Mouse (Mus musculus) heart, postnatal 25 days (tissue): ENCODE data around the gene Msi2. TPM values are rescaled to one million over a fixed set of nuclear protein-coding genes. Genes with fewer than 3 reads are reported as not detected.
A peak's percentile ranks its signal among the peaks of the same experiment; 100 is the strongest.

Source experiments
- DNase-seq: peaks from one replicate; pipeline ENCODE4 v3.0.0; 2022; ENCODE audit warnings: low spot score
- intact Hi-C: fragments of 180-260 bp; cut with DNase I; formaldehyde crosslinking; loops from one replicate; pipeline ENCODE4 v1.15.1; 2025
- total RNA-seq, 2 experiments: library from RNA; stranded (reverse); gene quantifications; 2 replicates each; pipeline ENCODE4 v1.2.3; 2021

Msi2 gene
- total RNA-seq, 2 experiments from 2014 or later: 191 to 211 TPM

GRCm38 (mm10) chr11:88447350-88447749, 271.0 kb downstream of the Msi2 start:
- intact Hi-C loops: no loop called here
- no peak for DNase-seq

DNA sequence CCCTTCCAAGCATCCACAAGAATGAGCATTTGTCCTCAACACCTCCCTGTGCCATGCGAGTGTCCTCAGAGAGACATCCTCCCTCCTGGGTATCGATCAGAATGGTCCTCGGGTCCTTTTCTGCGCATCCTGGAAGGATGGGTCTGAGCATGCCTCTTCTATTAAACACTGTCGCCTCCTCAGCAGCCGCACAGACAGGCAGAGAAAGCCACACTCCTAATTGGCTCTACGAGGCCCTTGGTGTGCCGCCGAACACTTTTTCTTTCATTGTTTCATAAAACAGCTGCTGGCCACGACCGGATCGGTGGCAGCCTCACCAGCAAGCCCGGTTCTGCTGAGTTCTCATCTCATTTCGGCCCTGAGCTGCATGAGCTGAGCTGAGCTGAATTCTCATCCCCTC, 274.4 kb downstream of the Msi2 start:
- no peak for DNase-seq
- intact Hi-C loops: no loop called here

- DNase-seq: no peak
- intact Hi-C loops: no loop called here
Measured at GRCm38 (mm10) chr11:88443291-88443690, 275.0 kb downstream of the Msi2 start.

DNA sequence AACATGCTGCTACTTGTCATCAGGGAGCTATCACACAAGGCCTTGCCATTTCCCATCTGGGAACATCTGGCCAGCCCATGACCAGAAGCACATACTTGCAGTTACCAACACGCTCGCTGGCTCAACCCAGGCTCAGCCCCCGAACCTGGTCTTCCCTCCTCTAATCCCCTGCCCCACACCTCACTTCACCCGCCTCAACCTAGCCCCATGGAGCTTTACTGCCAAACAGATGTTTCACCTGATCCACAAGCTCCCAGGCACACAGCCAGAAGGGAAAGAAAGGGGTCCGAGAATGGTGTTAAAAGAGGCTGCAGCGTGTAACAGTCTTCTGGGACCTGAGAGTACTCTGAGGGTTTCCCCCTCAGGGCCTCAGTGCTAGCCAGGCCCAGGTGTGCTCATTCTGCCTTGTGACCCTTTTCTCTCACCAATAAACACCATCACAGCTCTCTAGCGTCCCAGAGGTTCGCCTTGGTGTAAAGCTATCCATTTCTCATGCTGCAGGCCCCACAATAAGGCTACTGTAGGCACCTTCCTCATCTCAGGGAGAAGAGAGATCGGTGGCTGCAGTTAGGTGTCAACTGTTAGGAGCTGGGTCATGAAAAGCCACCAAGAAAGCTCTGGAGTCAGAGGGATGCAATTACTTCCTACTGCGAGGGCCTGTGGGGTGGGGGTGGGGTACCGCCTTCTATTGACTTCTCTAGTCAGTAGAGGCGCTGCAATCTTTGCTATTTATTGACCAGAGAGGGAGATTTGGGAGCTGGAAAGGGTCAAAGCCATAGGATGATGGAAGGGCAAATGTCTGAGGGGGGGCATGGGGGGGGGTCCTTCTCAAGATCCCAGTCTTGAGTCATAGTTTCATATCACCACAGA, 276.2 kb downstream of the Msi2 start:
- no peak for DNase-seq
- intact Hi-C loops: no loop called here

GRCm38 (mm10) chr11:88438659-88439058, 279.7 kb downstream of the Msi2 start:
- DNase-seq: no peak
- intact Hi-C loops: no loop called here

- DNase-seq: no peak
- intact Hi-C loops: no loop called here
Measured at GRCm38 (mm10) chr11:88436596-88436995, 281.7 kb downstream of the Msi2 start.

DNA sequence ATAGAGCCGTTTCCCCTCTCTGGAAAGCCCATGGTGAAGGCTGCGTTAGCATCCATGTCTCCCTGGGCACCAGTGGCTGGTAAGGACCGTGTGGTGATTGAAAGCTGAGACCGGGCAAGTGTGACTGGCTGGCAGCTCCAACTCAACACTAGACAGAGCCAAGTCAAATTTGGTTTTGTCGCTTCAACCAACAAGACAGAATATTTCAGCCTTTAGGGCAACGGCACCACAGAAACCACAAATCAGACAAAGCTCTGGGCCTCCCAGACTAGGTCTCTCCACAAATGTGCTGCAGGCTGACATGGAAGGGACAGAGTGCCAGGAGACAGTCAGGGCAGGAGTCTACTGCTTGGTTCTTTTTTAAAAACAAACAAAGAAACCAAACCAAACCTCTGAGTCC, 282.8 kb downstream of the Msi2 start:
- intact Hi-C loops: no loop called here
- DNase-seq: no peak

- intact Hi-C loops: no loop called here
- no peak for DNase-seq
Measured at GRCm38 (mm10) chr11:88431363-88432269, 286.7 kb downstream of the Msi2 start.

GRCm38 (mm10) chr11:88430292-88430691, 288.0 kb downstream of the Msi2 start:
- intact Hi-C loops: no loop called here
- no peak for DNase-seq

GRCm38 (mm10) chr11:88429680-88430079, 288.6 kb downstream of the Msi2 start:
- intact Hi-C loops: loop anchor here (5.0 kb wide), 1 partner anchor 303 kb away; no protein-coding TSS in a partner anchor

DNA sequence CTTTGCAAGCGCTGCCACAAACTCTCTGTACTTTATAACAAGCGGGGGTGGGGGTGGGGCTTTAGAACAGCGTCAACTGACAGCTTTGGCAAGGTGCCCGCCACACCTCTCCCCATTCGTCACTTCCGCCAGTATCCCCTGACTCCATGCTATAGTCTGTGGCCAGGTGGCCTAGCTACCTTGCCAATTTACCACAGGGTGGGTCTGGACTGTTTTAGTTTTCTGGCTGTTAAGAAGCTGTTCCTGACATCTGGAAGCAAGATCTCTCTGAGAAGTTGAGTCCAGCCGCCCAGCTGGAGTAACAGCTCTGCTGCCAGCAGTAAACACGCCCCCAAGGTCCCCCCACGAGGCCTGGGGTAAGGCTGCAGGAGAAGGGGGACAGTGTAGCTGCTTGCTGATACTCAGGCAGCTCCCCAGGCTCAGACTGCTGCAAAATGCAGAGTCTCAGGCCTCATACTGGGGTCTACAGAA, 292.6 kb downstream of the Msi2 start:
- peak; percentile 35 for DNase-seq
- intact Hi-C loops: loop anchor here (5.0 kb wide), 1 partner anchor 307 kb away; no protein-coding TSS in a partner anchor

More at GRCm38 (mm10) chr11:88429680-88430079, 288.6 kb downstream of the Msi2 start:
- DNase-seq: no peak

DNA sequence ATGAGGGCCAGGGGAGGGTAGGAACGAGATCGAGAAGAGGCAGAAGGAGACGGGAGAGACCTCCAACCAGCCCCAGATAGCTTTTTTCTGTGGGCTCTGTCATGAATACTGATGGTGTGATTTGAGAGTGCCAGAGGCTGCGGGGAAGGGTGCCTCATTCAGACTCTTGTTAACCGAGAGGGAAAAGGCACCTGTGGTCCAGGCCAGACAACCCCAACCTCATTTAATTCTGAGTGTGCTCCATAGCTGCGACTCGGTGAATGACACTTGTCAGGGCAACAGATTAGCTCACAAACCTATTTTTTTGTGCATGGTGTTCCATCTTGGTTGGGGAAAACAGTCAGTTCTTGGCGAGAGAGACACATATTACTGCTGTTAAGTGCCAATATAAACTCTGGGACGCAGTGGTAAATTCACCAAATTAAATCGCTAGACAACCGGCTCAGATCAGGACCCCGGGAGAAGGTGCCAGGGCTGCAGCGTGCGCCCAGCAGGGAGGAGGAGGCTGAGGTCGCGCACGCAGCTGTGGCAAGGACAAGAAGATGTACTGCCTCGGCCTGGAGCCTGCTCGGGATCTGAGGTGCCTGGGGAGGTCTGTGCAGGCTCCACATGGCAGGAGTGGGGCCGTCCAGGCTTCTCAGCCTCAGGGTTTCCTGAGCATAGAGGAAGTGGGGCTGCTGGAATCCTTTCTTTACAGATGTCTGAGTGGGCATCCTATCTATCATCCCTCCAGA, 294.1 kb downstream of the Msi2 start:
- DNase-seq: peak; percentile 27
- intact Hi-C loops: no loop called here

DNA sequence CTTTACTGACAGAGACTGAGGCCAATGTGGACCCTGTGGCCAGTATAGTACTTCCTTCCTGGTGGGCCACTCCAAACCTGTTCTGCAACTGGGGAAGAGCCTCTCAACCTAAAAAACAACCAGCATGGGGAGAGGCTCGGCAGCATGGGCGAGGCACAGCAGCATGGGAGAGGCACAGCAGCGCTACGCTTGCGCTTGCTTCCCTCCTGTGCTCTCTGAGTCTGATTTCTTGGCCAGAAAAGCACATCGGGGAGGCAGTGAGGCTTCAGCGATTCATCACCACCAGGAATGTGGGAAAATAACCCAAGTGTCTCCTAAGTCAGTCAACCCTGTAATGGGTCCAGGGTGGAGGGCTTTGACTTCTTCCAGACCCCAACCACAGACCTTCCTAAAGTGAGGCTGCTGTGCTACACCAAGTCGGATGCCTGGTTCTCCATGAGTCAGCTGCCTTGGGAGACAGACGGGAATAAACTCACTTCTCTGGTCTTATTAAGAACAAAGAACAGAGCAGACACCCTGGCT, 297.2 kb downstream of the Msi2 start:
- intact Hi-C loops: no loop called here

GRCm38 (mm10) chr11:88419657-88420366, 298.5 kb downstream of the Msi2 start:
- DNase-seq: no peak
- intact Hi-C loops: no loop called here

More for the DNA sequence above, 297.2 kb downstream of the Msi2 start:
- no peak for DNase-seq

DNA sequence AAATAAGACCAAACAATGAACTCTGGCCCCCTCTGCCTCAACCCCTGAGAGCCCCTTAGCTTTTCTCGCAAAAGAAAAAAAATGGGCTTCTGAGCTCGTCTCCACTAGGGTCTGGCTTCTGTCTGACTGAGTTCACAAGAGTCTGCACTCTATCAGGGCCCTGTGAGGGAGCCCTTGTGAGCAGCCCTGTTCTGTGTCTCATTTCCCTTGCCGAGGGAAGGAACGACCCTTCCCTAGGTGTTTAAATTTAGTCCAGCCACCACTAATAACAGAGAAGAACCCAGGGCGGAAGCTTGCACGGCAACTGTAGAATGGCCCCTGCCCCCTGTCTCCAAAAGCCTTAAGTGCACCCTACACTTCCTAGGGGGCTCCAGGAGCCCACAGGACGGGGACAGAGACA, 299.2 kb downstream of the Msi2 start:
- no peak for DNase-seq
- intact Hi-C loops: no loop called here

DNA sequence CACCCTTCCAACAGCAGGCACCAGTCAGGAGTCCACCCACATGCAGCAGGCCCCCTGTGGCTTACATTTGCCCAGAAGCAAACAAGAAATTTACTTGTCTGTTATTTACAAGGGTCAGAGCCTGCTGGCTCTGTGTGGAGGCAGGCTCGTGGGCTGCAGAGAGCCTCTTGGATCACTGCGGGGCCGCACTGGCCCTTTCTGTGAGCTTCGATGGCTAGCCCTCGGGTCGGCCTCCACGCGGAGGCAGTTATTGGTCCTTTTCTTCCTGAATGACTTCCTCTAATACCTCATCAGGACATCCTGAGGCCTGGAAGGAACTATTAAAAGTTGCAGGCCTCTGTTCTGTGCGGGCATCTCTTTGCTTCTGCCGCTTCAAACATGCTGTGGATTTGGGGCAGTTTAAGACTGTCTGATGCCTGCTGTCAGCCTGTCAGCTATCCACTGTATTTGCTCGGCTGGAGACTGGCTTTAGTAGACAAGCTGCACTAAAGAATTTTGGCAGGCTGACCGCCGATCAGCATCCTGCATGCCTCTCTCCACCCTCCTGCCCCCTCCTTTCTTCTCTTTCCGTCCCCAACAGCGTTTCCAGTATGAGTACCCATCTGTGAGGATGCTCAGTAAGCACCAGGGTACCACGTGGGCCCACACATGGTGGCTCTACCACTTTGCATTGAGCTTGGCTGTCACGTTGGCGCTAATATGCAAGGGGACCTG, 304.0 kb downstream of the Msi2 start:
- intact Hi-C loops: loop anchor here (5.0 kb wide), 3 partner anchors 122 to 408 kb away; partner anchors contain the start of gene Ccdc182
- no peak for DNase-seq

DNA sequence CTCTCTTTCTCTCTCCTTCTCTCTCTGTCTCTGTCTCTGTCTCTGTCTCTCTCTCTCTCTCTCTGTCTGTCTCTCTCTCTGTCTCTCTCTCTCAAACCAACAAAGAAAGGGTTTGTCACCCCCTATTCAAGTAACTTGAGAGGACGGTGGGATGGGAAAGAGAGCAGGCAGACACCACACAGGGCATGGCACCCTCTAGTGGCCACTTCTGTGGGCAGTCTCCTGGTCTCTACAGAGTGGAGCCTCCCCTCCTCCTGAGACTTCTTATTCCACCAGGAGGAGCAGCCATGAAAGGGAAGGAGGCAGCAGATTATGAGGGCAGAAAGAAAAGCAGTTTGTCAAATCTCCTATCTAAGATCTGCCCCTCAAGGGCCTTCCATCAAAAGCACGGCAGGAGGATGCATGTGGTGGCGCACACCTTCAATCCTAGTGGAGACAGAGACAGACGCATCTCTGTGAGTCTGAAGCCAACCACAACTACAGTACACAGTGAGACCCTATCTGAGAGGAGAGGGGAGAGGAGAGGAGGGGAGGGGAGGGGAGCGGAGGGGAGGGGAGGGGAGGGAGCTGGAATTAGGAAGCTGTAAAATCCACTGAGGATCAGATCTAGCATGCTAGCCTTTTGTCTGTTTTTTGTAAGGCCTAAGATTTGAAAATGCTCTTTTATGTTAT, 305.8 kb downstream of the Msi2 start:
- intact Hi-C loops: loop anchor here (1.0 to 5.0 kb wide), 5 partner anchors 120 to 410 kb away; partner anchors contain the start of gene Ccdc182
- no peak for DNase-seq

GRCm38 (mm10) chr11:88408305-88408704, 310.0 kb downstream of the Msi2 start:
- no peak for DNase-seq
- intact Hi-C loops: no loop called here
